Mouse (Mus musculus) liver (tissue): Measurements from ENCODE around the gene Mapt.
"Not testable (repeated sequence)": the region's sequence is repeated elsewhere in the genome, so short reads cannot be mapped to it uniquely, and the experiment has no call there.

ENCODE experiments used
- DNase-seq: peaks from one replicate; pipeline ENCODE4 v3.0.0-alpha.2; 2020; ENCODE audit warnings: mixed read lengths

Gene Mapt

GRCm38 (mm10) chr11:104231041-104231911 lies at the start of gene Mapt:
Gene Mapt (plus strand): TSS chr11:104231390.
- DNase-seq = peak; percentile 79

- no peak for DNase-seq
Observed at GRCm38 (mm10) chr11:104182141-104182540, 49.0 kb upstream of the Mapt start.

GRCm38 (mm10) chr11:104186135-104186836 lies 44.9 kb upstream of the Mapt start, which contains the start of gene Sppl2c:
Gene Sppl2c (plus strand): TSS chr11:104186327.
- no peak for DNase-seq

GRCm38 (mm10) chr11:104186837-104187150 lies 44.4 kb upstream of the Mapt start:
- DNase-seq = no peak

- no peak for DNase-seq
Observed at GRCm38 (mm10) chr11:104187766-104188165, 43.4 kb upstream of the Mapt start.

- no peak for DNase-seq
Observed at GRCm38 (mm10) chr11:104190008-104190407, 41.2 kb upstream of the Mapt start.

GRCm38 (mm10) chr11:104195382-104195781 lies 35.8 kb upstream of the Mapt start:
- DNase-seq = no peak

- peak; percentile 67 for DNase-seq
Observed at GRCm38 (mm10) chr11:104195791-104196190, 35.4 kb upstream of the Mapt start.

- DNase-seq = peak; percentile 49
Observed at GRCm38 (mm10) chr11:104197861-104198260, 33.3 kb upstream of the Mapt start.

GRCm38 (mm10) chr11:104203271-104203670 lies 27.9 kb upstream of the Mapt start:
- DNase-seq = no peak

- DNase-seq = no peak
Observed at GRCm38 (mm10) chr11:104206573-104206972, 24.6 kb upstream of the Mapt start.

GRCm38 (mm10) chr11:104209041-104209440 lies 22.1 kb upstream of the Mapt start:
- DNase-seq = no peak

GRCm38 (mm10) chr11:104211251-104211650 lies 19.9 kb upstream of the Mapt start:
- no peak for DNase-seq

GRCm38 (mm10) chr11:104214128-104214527 lies 17.1 kb upstream of the Mapt start:
- not testable (repeated sequence) for DNase-seq

- no peak for DNase-seq
Observed at GRCm38 (mm10) chr11:104218075-104218474, 13.1 kb upstream of the Mapt start.

GRCm38 (mm10) chr11:104220291-104220690 lies 10.9 kb upstream of the Mapt start:
- DNase-seq = no peak

- DNase-seq = no peak
Observed at GRCm38 (mm10) chr11:104221751-104222150, 9.4 kb upstream of the Mapt start.

- no peak for DNase-seq
Observed at GRCm38 (mm10) chr11:104223301-104223700, 7.9 kb upstream of the Mapt start.

GRCm38 (mm10) chr11:104229391-104229790 lies 1.8 kb upstream of the Mapt start:
- DNase-seq = no peak

- DNase-seq = no peak
Observed at GRCm38 (mm10) chr11:104230066-104230778, 968 bp upstream of the Mapt start.

GRCm38 (mm10) chr11:104232141-104233061 lies 1.2 kb downstream of the Mapt start:
- no peak for DNase-seq

- no peak for DNase-seq
Observed at GRCm38 (mm10) chr11:104233101-104233500, 1.9 kb downstream of the Mapt start.
